Mouse (Mus musculus) hindbrain, postnatal 0 days (tissue): ENCODE measurements around the gene Abhd2. TPM values are rescaled to one million over a fixed set of nuclear protein-coding genes. Genes with fewer than 3 reads are reported as not detected.

Experiments used
- ATAC-seq: fragments of 200-750 bp; cut with Nextera tagmentation; 2 replicates; pipeline ENCODE4 v1.8.0; 2017; ENCODE audit warnings: mild to moderate bottlenecking, moderate TSS enrichment, moderate library complexity
- DNase-seq: peaks from one replicate; pipeline ENCODE4 v3.0.0-alpha.2; 2015; ENCODE audit warnings: low spot score
- H3K27ac ChIP-seq: fragments of 300-500 bp; sonication (generic); 2 replicates; pipeline ENCODE4 v1.5.1; 2014; ENCODE audit warnings: mild to moderate bottlenecking
- H3K27me3 ChIP-seq: fragments of 300-500 bp; sonication (generic); 2 replicates; pipeline ENCODE4 v1.6.1; 2014; ENCODE audit warnings: low read length, mixed read lengths; ENCODE audit not compliant: insufficient read depth
- H3K36me3 ChIP-seq: fragments of 300-500 bp; sonication (generic); 2 replicates; pipeline ENCODE4 v1.6.1; 2014; ENCODE audit warnings: low read length, mixed read lengths; ENCODE audit not compliant: insufficient read depth
- H3K4me1 ChIP-seq: fragments of 300-500 bp; sonication (generic); 2 replicates; pipeline ENCODE4 v1.6.1; 2014; ENCODE audit warnings: antibody characterized with exemption, low read length, mixed read lengths; ENCODE audit not compliant: insufficient read depth
- H3K4me2 ChIP-seq: fragments of 300-500 bp; sonication (generic); 2 replicates; pipeline ENCODE4 v1.6.1; 2014; ENCODE audit warnings: low read depth, mild to moderate bottlenecking, low read length, moderate library complexity, mixed read lengths
- H3K4me3 ChIP-seq: fragments of 300-500 bp; sonication (generic); 2 replicates; pipeline ENCODE4 v1.5.1; 2014; ENCODE audit warnings: low read length
- H3K9ac ChIP-seq: fragments of 300-500 bp; sonication (generic); replicated peaks from 2 replicates; pipeline ENCODE4 v1.6.1; 2014; ENCODE audit warnings: mild to moderate bottlenecking, low read length, moderate library complexity, mixed read lengths
- H3K9me3 ChIP-seq: fragments of 300-500 bp; sonication (generic); 2 replicates; pipeline ENCODE4 v1.6.1; 2016; ENCODE audit warnings: low read length, mixed read lengths
- CTCF ChIP-seq: IDR thresholded peaks from 2 replicates; pipeline ENCODE4 v1.5.1; 2016; ENCODE audit warnings: antibody characterized with exemption, control low read depth, low read depth
- WGBS: fragments of 180-500 bp; shearing (Covaris S2); extraction: QIAGEN DNeasy Blood & Tissue Kit; methylation state at CpG from one replicate; pipeline ENCODE4 v1.1.7; 2014; 5-methylcytosine and 5-hydroxymethylcytosine counted together
- polyA plus RNA-seq: library from polyadenylated mRNA; unstranded; fragments of >200 nt; fragmentation: Nextera tagmentation; extraction: Ambion mirVana; gene quantifications from 2 replicates; pipeline ENCODE4 v1.2.1, GENCODE M21; 2015
- total RNA-seq: library from RNA; depleted of rRNA; stranded (reverse); fragments of >200 nt; gene quantifications from 2 replicates; pipeline ENCODE4 v1.2.3, GENCODE M21; 2014

Abhd2 gene
- total and polyA plus RNA-seq, 2 experiments from 2014 or later: 23.9 to 92.3 TPM

- no peak overlapping the region for H3K4me3 ChIP-seq
- H3K9ac ChIP-seq: no peak overlapping the region
- WGBS: 89% methylated on average over 10 of the region's 10 CpGs
- H3K4me1 ChIP-seq: no peaks in the 10 kb centered on the region
- H3K9me3 ChIP-seq: no peaks in the 10 kb centered on the region
- ATAC-seq: no peak
- no peaks in the 10 kb centered on the region for H3K36me3 ChIP-seq
- no peak overlapping the region for H3K27ac ChIP-seq
- no peak for DNase-seq
- no peaks in the 10 kb centered on the region for H3K27me3 ChIP-seq
- no peak overlapping the region for H3K4me2 ChIP-seq
- TF ChIP-seq CTCF: no peak
These were observed 103.7 kb downstream of the Abhd2 start for GRCm38 (mm10) chr7:79376516-79377275.

GRCm38 (mm10) chr7:79386422-79387133 lies 113.6 kb downstream of the Abhd2 start, which contains the start of gene Rlbp1:
Rlbp1 (minus strand) TSS chr7:79387048.
- no peak within 1 kb of the TSS for H3K9ac ChIP-seq
- TF ChIP-seq CTCF: no peak
- H3K27me3 ChIP-seq: no peaks in the 10 kb centered on the region
- WGBS: 55% methylated on average over 16 of the region's 16 CpGs
- DNase-seq (peak; percentile 76), ATAC-seq (peak; percentile 81)
- no peak within 1 kb of the TSS for H3K4me3 ChIP-seq
- peaks cover 4% of the 10 kb centered on the region; the same call in 1 of the 2 replicates for H3K4me1 ChIP-seq
- H3K36me3 ChIP-seq: no peaks in the 10 kb centered on the region
- peak within 1 kb of the TSS; percentile 18; the same call in 1 of the 2 replicates for H3K4me2 ChIP-seq
- peak within 1 kb of the TSS; percentile 67 for H3K27ac ChIP-seq
- H3K9me3 ChIP-seq: no peaks in the 10 kb centered on the region

DNA sequence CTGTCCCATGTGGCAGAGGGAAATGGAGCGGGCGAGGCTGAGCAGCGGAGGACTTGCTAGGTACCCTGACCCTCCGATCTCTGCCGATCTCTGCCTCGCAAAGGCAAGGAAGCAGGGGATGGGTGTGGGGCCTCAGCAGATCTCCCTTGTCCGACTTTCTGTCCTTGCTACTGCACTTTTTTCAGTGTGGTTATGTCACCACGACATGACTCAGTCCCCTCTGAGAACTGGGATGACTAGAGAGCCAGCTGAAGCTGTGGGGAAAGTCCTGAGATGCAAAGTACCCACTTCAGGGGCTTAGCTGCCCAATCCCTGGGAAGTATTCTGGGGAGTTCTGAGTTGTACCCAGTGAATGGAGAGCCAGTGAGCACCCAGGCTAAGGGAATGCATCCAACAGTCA lies 114.1 kb downstream of the Abhd2 start:
- Histone ChIP-seq H3K27ac (peak overlapping the region; percentile 67), H3K9me3 (no peaks in the 10 kb centered on the region), H3K9ac (no peak overlapping the region), H3K27me3 (no peaks in the 10 kb centered on the region), H3K4me2 (no peak overlapping the region), H3K4me1 (peaks cover 4% of the 10 kb centered on the region; the same call in 1 of the 2 replicates), H3K4me3 (no peak overlapping the region), H3K36me3 (no peaks in the 10 kb centered on the region)
- TF ChIP-seq CTCF: no peak
- 50% methylated on average over 8 of the region's 8 CpGs for WGBS
- ATAC-seq (peak; percentile 3; the same call in 1 of the 2 replicates), DNase-seq (no peak)

- Histone ChIP-seq H3K9me3 (no peaks in the 10 kb centered on the region), H3K27me3 (no peaks in the 10 kb centered on the region), H3K36me3 (no peaks in the 10 kb centered on the region), H3K4me3 (no peak overlapping the region), H3K27ac (no peak overlapping the region), H3K4me1 (peaks cover 7% of the 10 kb centered on the region; the same call in 1 of the 2 replicates), H3K9ac (no peak overlapping the region), H3K4me2 (no peak overlapping the region)
- DNase-seq: no peak
- 72% methylated on average over 7 of the region's 7 CpGs for WGBS
- ATAC-seq: no peak
- TF ChIP-seq CTCF: no peak
These were observed 115.0 kb downstream of the Abhd2 start for GRCm38 (mm10) chr7:79387991-79388390.

GRCm38 (mm10) chr7:79388671-79389206 lies 115.7 kb downstream of the Abhd2 start:
- ATAC-seq (no peak), DNase-seq (no peak)
- Histone ChIP-seq H3K4me3 (no peak overlapping the region), H3K4me1 (peaks cover 7% of the 10 kb centered on the region; the same call in 1 of the 2 replicates), H3K4me2 (no peak overlapping the region), H3K9ac (no peak overlapping the region), H3K36me3 (no peaks in the 10 kb centered on the region), H3K27ac (no peak overlapping the region), H3K9me3 (no peaks in the 10 kb centered on the region), H3K27me3 (no peaks in the 10 kb centered on the region)
- WGBS: 58% methylated on average over 7 of the region's 7 CpGs
- TF ChIP-seq CTCF: no peak

DNA sequence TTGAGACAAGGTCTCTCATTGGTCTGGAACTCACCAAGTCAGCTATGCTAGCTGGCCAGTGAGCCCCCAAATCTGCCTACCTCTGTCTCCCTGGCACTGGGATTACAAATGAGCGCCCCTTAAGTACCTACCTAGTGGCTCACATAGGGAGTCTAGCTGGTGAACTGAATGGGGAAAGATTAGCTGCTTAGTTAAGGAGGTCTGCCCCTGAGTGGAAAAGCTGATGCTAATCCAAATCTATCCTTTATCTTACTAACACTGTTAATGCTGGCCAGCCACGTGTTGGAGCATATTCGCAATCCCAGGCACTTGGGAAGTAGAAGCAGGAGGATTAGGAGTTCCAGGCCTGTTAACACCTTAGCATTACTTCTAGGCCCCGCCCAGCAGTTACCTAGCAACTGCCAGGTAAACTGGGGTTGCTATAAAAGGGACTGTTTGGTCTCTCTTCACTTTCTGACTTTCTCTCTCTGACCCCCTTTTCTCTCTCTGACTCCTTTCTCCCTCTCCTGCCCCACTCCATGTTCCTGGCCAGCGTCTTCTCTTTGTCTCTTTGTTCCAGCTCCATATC lies 117.2 kb downstream of the Abhd2 start:
- Histone ChIP-seq H3K4me1 (peaks cover 7% of the 10 kb centered on the region; the same call in 1 of the 2 replicates), H3K9ac (no peak overlapping the region), H3K4me3 (no peak overlapping the region), H3K27ac (no peak overlapping the region), H3K9me3 (no peaks in the 10 kb centered on the region), H3K36me3 (no peaks in the 10 kb centered on the region), H3K4me2 (no peak overlapping the region), H3K27me3 (no peaks in the 10 kb centered on the region)
- DNase-seq (no peak), ATAC-seq (no peak)
- 78% methylated on average over 5 of the region's 5 CpGs for WGBS
- TF ChIP-seq CTCF: no peak
